Mouse (Mus musculus): ENCODE results near the gene Axdnd1. TPM values are rescaled to one million over a fixed set of nuclear protein-coding genes. Genes with fewer than 3 reads are reported as not detected.
"Not testable (repeated sequence)": the region's sequence is repeated elsewhere in the genome, so short reads cannot be mapped to it uniquely, and the experiment has no call there.

Gene Axdnd1
- total RNA-seq, 2 experiments from 2014 or later: not detected

GRCm38 (mm10) chr1:156365740-156366139 lies 55.2 kb downstream of the Axdnd1 start, which contains the start of gene Gm2000:
Gene Gm2000 (plus strand): TSS chr1:156366040.
- no peak for DNase-seq
- intact Hi-C loops (cut with DNase I; ENCODE audit: low total_unique reads): no loop called here

GRCm38 (mm10) chr1:156352466-156352865 lies 68.5 kb downstream of the Axdnd1 start:
- no peak for DNase-seq
- intact Hi-C loops (cut with DNase I; ENCODE audit: low total_unique reads): no loop called here

- intact Hi-C loops (cut with DNase I; ENCODE audit: low total_unique reads): no loop called here
- DNase-seq: no peak
Observed at GRCm38 (mm10) chr1:156350441-156350840, 70.5 kb downstream of the Axdnd1 start.

GRCm38 (mm10) chr1:156349031-156349430 lies 71.9 kb downstream of the Axdnd1 start:
- DNase-seq: no peak
- intact Hi-C loops (cut with DNase I; ENCODE audit: low total_unique reads): no loop called here

GRCm38 (mm10) chr1:156345633-156346032 lies 75.3 kb downstream of the Axdnd1 start:
- intact Hi-C loops (cut with DNase I; ENCODE audit: low total_unique reads): no loop called here
- no peak for DNase-seq

- no peak for DNase-seq
- intact Hi-C loops (cut with DNase I; ENCODE audit: low total_unique reads): no loop called here
Observed at GRCm38 (mm10) chr1:156344433-156344832, 76.5 kb downstream of the Axdnd1 start.

- intact Hi-C loops (cut with DNase I; ENCODE audit: low total_unique reads): no loop called here
- no peak for DNase-seq
Observed at GRCm38 (mm10) chr1:156340847-156341246, 80.1 kb downstream of the Axdnd1 start.

GRCm38 (mm10) chr1:156323126-156323525 lies 97.8 kb downstream of the Axdnd1 start:
- intact Hi-C loops (cut with DNase I; ENCODE audit: low total_unique reads): no loop called here
- no peak for DNase-seq

- DNase-seq: no peak
Observed at GRCm38 (mm10) chr1:156310630-156311029, 110.3 kb downstream of the Axdnd1 start, which contains the start of gene Nphs2. Gene Nphs2 (plus strand): TSS chr1:156310727.

GRCm38 (mm10) chr1:156308595-156308994 lies 112.4 kb downstream of the Axdnd1 start:
- no peak for DNase-seq
- intact Hi-C loops (cut with DNase I; ENCODE audit: low total_unique reads): no loop called here

More at GRCm38 (mm10) chr1:156310630-156311029, 110.3 kb downstream of the Axdnd1 start, which contains the start of gene Nphs2:
- intact Hi-C loops (cut with DNase I; ENCODE audit: low total_unique reads): no loop called here

- intact Hi-C loops (cut with DNase I; ENCODE audit: low total_unique reads): no loop called here
- DNase-seq: peak; percentile 5
Observed at GRCm38 (mm10) chr1:156302911-156303749, 117.8 kb downstream of the Axdnd1 start, which contains the start of gene Tdrd5. Gene Tdrd5 (minus strand): TSS chr1:156303664.

GRCm38 (mm10) chr1:156290016-156290415 lies 130.9 kb downstream of the Axdnd1 start:
- intact Hi-C loops (cut with DNase I; ENCODE audit: low total_unique reads): no loop called here

GRCm38 (mm10) chr1:156289222-156289587 lies 131.8 kb downstream of the Axdnd1 start:
- intact Hi-C loops (cut with DNase I; ENCODE audit: low total_unique reads); DNase-seq: not testable (repeated sequence)

More at GRCm38 (mm10) chr1:156290016-156290415, 130.9 kb downstream of the Axdnd1 start:
- no peak for DNase-seq

GRCm38 (mm10) chr1:156288556-156289221 lies 132.3 kb downstream of the Axdnd1 start:
- intact Hi-C loops (cut with DNase I; ENCODE audit: low total_unique reads): no loop called here
- DNase-seq: no peak

GRCm38 (mm10) chr1:156285541-156285896 lies 135.4 kb downstream of the Axdnd1 start:
- intact Hi-C loops (cut with DNase I; ENCODE audit: low total_unique reads): no loop called here
- DNase-seq: no peak

GRCm38 (mm10) chr1:156284851-156285540 lies 136.0 kb downstream of the Axdnd1 start:
- DNase-seq: no peak
- intact Hi-C loops (cut with DNase I; ENCODE audit: low total_unique reads): no loop called here

GRCm38 (mm10) chr1:156284207-156284606 lies 136.8 kb downstream of the Axdnd1 start:
- no peak for DNase-seq
- intact Hi-C loops (cut with DNase I; ENCODE audit: low total_unique reads): no loop called here

GRCm38 (mm10) chr1:156280131-156280530 lies 140.8 kb downstream of the Axdnd1 start:
- intact Hi-C loops (cut with DNase I; ENCODE audit: low total_unique reads): no loop called here

GRCm38 (mm10) chr1:156273647-156274046 lies 147.3 kb downstream of the Axdnd1 start:
- intact Hi-C loops (cut with DNase I; ENCODE audit: low total_unique reads): no loop called here

More at GRCm38 (mm10) chr1:156280131-156280530, 140.8 kb downstream of the Axdnd1 start:
- no peak for DNase-seq

More at GRCm38 (mm10) chr1:156273647-156274046, 147.3 kb downstream of the Axdnd1 start:
- DNase-seq: no peak

Data from gastrocnemius, postnatal 14 days (tissue).